Mouse (Mus musculus) embryonic fibroblast, embryonic 13.5 days (primary cell): ENCODE results near the gene Igsf6.

ENCODE experiments used
- CTCF ChIP-seq: IDR thresholded peaks from 2 replicates; pipeline ENCODE4 v1.5.1; 2011; ENCODE audit warnings: mild to moderate bottlenecking, control low read depth, low read length, moderate library complexity, borderline replicate concordance; ENCODE audit not compliant: insufficient read depth
- POLR2A ChIP-seq: IDR thresholded peaks from 2 replicates; pipeline ENCODE4 v1.6.1; 2011; ENCODE audit warnings: low read depth, mild to moderate bottlenecking, control low read depth, low read length, moderate library complexity

- TF ChIP-seq CTCF = no peak
- no peak for TF ChIP-seq POLR2A
These were observed 11.1 kb upstream of the Igsf6 start for GRCm38 (mm10) chr7:121085500-121085899.
